Mouse (Mus musculus) bone marrow macrophage, adult 2 months (primary cell): ENCODE results near the gene Rnf5.

Experiments used
- CTCF ChIP-seq: IDR thresholded peaks from 2 replicates; pipeline ENCODE4 v1.5.1; 2012; ENCODE audit warnings: low read depth, mild to moderate bottlenecking, low read length, moderate library complexity
- POLR2A ChIP-seq: IDR thresholded peaks from 2 replicates; pipeline ENCODE4 v1.6.1; 2012; ENCODE audit warnings: mild to moderate bottlenecking, low read depth, low read length, borderline replicate concordance

DNA sequence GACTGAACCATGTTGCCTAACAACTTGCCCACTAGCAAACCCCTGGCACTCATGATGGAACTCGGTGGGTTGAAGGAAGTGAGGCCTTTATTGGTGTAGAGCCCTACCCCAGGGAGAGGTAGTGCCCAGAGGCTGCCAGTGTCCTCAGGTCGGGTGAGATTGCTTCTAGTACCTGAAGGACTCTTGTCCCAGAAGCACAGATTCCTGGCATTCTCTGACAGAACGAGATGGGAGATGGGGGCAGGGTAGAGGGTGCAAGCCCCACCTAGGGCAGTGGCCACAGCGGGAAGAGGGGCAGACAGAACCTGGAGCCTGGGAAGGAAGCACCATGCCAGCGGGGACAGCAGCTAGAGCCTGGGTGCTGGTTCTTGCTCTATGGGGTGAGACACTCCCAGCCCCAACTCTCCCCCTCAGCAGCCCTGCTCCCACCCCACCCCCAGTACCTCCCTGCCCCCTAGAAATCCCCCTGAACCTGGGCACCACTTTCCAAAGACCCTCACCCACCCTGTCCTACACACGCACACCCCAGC, 5.9 kb downstream of the Rnf5 start, which contains the start of gene Ager:
- TF ChIP-seq CTCF (no peak), POLR2A (no peak)
